Mouse (Mus musculus) MEL (cell line): ENCODE data around the gene Gm20431. TPM values are rescaled to one million over a fixed set of nuclear protein-coding genes. Genes with fewer than 3 reads are reported as not detected.

Experiments
- DNase-seq: peaks from one replicate; pipeline ENCODE4 v3.0.0; 2011; ENCODE audit warnings: low read depth, low spot score
- H3K27ac ChIP-seq: 2 replicates; pipeline ENCODE4 v1.5.1; 2012; ENCODE audit warnings: low read depth, mild to moderate bottlenecking, control low read depth, low read length, moderate library complexity; ENCODE audit not compliant: control insufficient read depth
- H3K27me3 ChIP-seq, 2 experiments: fragments of 150-350 bp in 1 of 2; sonication (generic) in 1 of 2; 2 replicates each; pipeline ENCODE4 v1.6.1; 2012; ENCODE audit warnings: low read length in 2 of 2, mild to moderate bottlenecking in 2 of 2, improper control_type of control experiment in 1 of 2, moderate library complexity in 1 of 2; ENCODE audit not compliant: insufficient read depth in 2 of 2, control insufficient read depth in 1 of 2
- H3K36me3 ChIP-seq, 2 experiments: 2 replicates each; pipeline ENCODE4 v1.6.1; 2012 to 2014; ENCODE audit warnings: low read length in 2 of 2, improper control_type of control experiment in 1 of 2, inconsistent platforms in 1 of 2, mild to moderate bottlenecking in 1 of 2; ENCODE audit not compliant: insufficient read depth in 2 of 2, control insufficient read depth in 1 of 2
- H3K4me1 ChIP-seq, 2 experiments: fragments of 150-350 bp in 1 of 2; sonication (generic) in 1 of 2; 2 replicates each; pipeline ENCODE4 v1.6.1; 2012; ENCODE audit warnings: low read length in 2 of 2, improper control_type of control experiment in 1 of 2, mild to moderate bottlenecking in 1 of 2; ENCODE audit not compliant: insufficient read depth in 2 of 2, control insufficient read depth in 1 of 2
- H3K4me3 ChIP-seq, 2 experiments: fragments of 150-350 bp in 1 of 2; sonication (generic) in 1 of 2; 2 replicates each; pipeline ENCODE4 v1.5.1; 2012; ENCODE audit warnings: low read depth in 2 of 2, low read length in 2 of 2, mild to moderate bottlenecking in 2 of 2, moderate library complexity in 2 of 2, control low read depth in 1 of 2, improper control_type of control experiment in 1 of 2; ENCODE audit not compliant: control insufficient read depth in 1 of 2, insufficient read depth in 1 of 2
- H3K79me2 ChIP-seq: 2 replicates; pipeline ENCODE4 v1.6.1; 2012; ENCODE audit warnings: mild to moderate bottlenecking, low read length, moderate library complexity; ENCODE audit not compliant: control insufficient read depth, poor library complexity, insufficient read depth
- H3K9ac ChIP-seq: 2 replicates; pipeline ENCODE4 v1.6.1; 2012; ENCODE audit warnings: low read depth, mild to moderate bottlenecking, control low read depth, low read length, moderate library complexity; ENCODE audit not compliant: control insufficient read depth, poor library complexity, severe bottlenecking
- H3K9me3 ChIP-seq: fragments of 150-350 bp; sonication (generic); replicated peaks from 2 replicates; pipeline ENCODE4 v1.6.1; 2012; ENCODE audit warnings: mild to moderate bottlenecking, low read length, improper control_type of control experiment, moderate library complexity; ENCODE audit not compliant: insufficient read depth
- E2F4 ChIP-seq: IDR thresholded peaks from 2 replicates; pipeline ENCODE4 v1.6.1; 2011; ENCODE audit warnings: low read depth, low read length, improper control_type of control experiment, borderline replicate concordance
- ELF1 ChIP-seq: IDR thresholded peaks from 2 replicates; pipeline ENCODE4 v1.6.1; 2014; ENCODE audit warnings: low read depth, mild to moderate bottlenecking, inconsistent platforms, low read length, improper control_type of control experiment, moderate library complexity
- EP300 ChIP-seq, 2 experiments: IDR thresholded peaks; 2 replicates each; pipeline ENCODE4 v1.6.1; 2011; ENCODE audit warnings: improper control_type of control experiment in 2 of 2, low read length in 2 of 2, low read depth in 1 of 2, mild to moderate bottlenecking in 1 of 2
- ETS1 ChIP-seq: IDR thresholded peaks from 2 replicates; pipeline ENCODE4 v1.6.1; 2012; ENCODE audit warnings: low read depth, mild to moderate bottlenecking, inconsistent platforms, low read length, improper control_type of control experiment, moderate library complexity
- GABPA ChIP-seq: IDR thresholded peaks from 2 replicates; pipeline ENCODE4 v1.6.1; 2012; ENCODE audit warnings: low read depth, mild to moderate bottlenecking, inconsistent platforms, low read length, improper control_type of control experiment, moderate library complexity
- GATA1 ChIP-seq: IDR thresholded peaks from 2 replicates; pipeline ENCODE4 v1.6.1; 2011; ENCODE audit warnings: low read depth, low read length, improper control_type of control experiment
- HCFC1 ChIP-seq: IDR thresholded peaks from 2 replicates; pipeline ENCODE4 v1.6.1; 2012; ENCODE audit warnings: low read depth, mild to moderate bottlenecking, inconsistent platforms, low read length, improper control_type of control experiment, moderate library complexity
- MAFK ChIP-seq: IDR thresholded peaks from 2 replicates; pipeline ENCODE4 v1.6.1; 2011; ENCODE audit warnings: low read depth, mild to moderate bottlenecking, low read length, improper control_type of control experiment, borderline replicate concordance
- MAX ChIP-seq: IDR thresholded peaks from 2 replicates; pipeline ENCODE4 v1.6.1; 2011; ENCODE audit warnings: low read length, improper control_type of control experiment
- MAZ ChIP-seq: IDR thresholded peaks from 2 replicates; pipeline ENCODE4 v1.6.1; 2012; ENCODE audit warnings: low read depth, mild to moderate bottlenecking, inconsistent platforms, low read length, improper control_type of control experiment
- MEF2A ChIP-seq: IDR thresholded peaks from 2 replicates; pipeline ENCODE4 v1.6.1; 2014; ENCODE audit warnings: low read depth, mild to moderate bottlenecking, inconsistent platforms, low read length, improper control_type of control experiment; ENCODE audit not compliant: poor library complexity, insufficient replicate concordance, severe bottlenecking; ENCODE audit errors: extremely low read depth
- MXI1 ChIP-seq: IDR thresholded peaks from 2 replicates; pipeline ENCODE4 v1.6.1; 2011; ENCODE audit warnings: mild to moderate bottlenecking, low read depth, low read length, improper control_type of control experiment
- MYB ChIP-seq: IDR thresholded peaks from 2 replicates; pipeline ENCODE4 v1.6.1; 2011; ENCODE audit warnings: mild to moderate bottlenecking, low read depth, low read length, improper control_type of control experiment
- MYC ChIP-seq: IDR thresholded peaks from 2 replicates; pipeline ENCODE4 v1.6.1; 2011; ENCODE audit warnings: low read depth, mild to moderate bottlenecking, low read length, improper control_type of control experiment, moderate library complexity
- POLR2A ChIP-seq, 2 experiments: IDR thresholded peaks; 2 replicates each; pipeline ENCODE4 v1.6.1; 2011 to 2012; ENCODE audit warnings: low read length in 2 of 2, mild to moderate bottlenecking in 2 of 2, control low read depth in 1 of 2, improper control_type of control experiment in 1 of 2, low read depth in 1 of 2, moderate library complexity in 1 of 2; ENCODE audit not compliant: control insufficient read depth in 1 of 2, insufficient read depth in 1 of 2, poor library complexity in 1 of 2
- POLR2AphosphoS2 ChIP-seq: IDR thresholded peaks from 2 replicates; pipeline ENCODE4 v1.6.1; 2011; ENCODE audit warnings: low read length, improper control_type of control experiment
- RCOR1 ChIP-seq: IDR thresholded peaks from 2 replicates; pipeline ENCODE4 v1.6.1; 2012; ENCODE audit warnings: low read depth, mild to moderate bottlenecking, inconsistent platforms, low read length, improper control_type of control experiment
- SIN3A ChIP-seq: IDR thresholded peaks from 2 replicates; pipeline ENCODE4 v1.6.1; 2012; ENCODE audit warnings: low read length, improper control_type of control experiment, inconsistent platforms
- TAL1 ChIP-seq: IDR thresholded peaks from 2 replicates; pipeline ENCODE4 v1.6.1; 2012; ENCODE audit warnings: mild to moderate bottlenecking, inconsistent platforms, low read length, moderate library complexity, mixed read lengths
- UBTF ChIP-seq: IDR thresholded peaks from 2 replicates; pipeline ENCODE4 v1.6.1; 2012; ENCODE audit warnings: low read depth, mild to moderate bottlenecking, inconsistent platforms, low read length, improper control_type of control experiment, moderate library complexity, borderline replicate concordance; ENCODE audit not compliant: insufficient read depth
- USF1 ChIP-seq: IDR thresholded peaks from 2 replicates; pipeline ENCODE4 v1.6.1; 2014; ENCODE audit warnings: low read depth, mild to moderate bottlenecking, inconsistent platforms, low read length, improper control_type of control experiment, moderate library complexity
- USF2 ChIP-seq, 2 experiments: IDR thresholded peaks; 2 replicates each; pipeline ENCODE4 v1.6.1; 2011 to 2012; ENCODE audit warnings: improper control_type of control experiment in 2 of 2, low read length in 2 of 2, borderline replicate concordance in 1 of 2, inconsistent platforms in 1 of 2, low read depth in 1 of 2, mild to moderate bottlenecking in 1 of 2; ENCODE audit not compliant: insufficient read depth in 1 of 2
- ZKSCAN1 ChIP-seq: IDR thresholded peaks from 2 replicates; pipeline ENCODE4 v1.6.1; 2012; ENCODE audit warnings: low read depth, mild to moderate bottlenecking, inconsistent platforms, low read length, improper control_type of control experiment, moderate library complexity
- ZMIZ1 ChIP-seq: IDR thresholded peaks from 2 replicates; pipeline ENCODE4 v1.6.1; 2012; ENCODE audit warnings: low read depth, mild to moderate bottlenecking, inconsistent platforms, low read length, improper control_type of control experiment, moderate library complexity
- polyA plus RNA-seq, 2 experiments: library from polyadenylated mRNA; stranded (reverse) in 1 of 2; unstranded in 1 of 2; fragments of >175 nt in 1 of 2; fragments of >200 nt in 1 of 2; gene quantifications; 2 replicates each; pipeline versions ENCODE4 v1.2.1 to v1.2.4; 2012; ENCODE audit warnings: low replicate concordance in 2 of 2, low read depth in 1 of 2; ENCODE audit not compliant: insufficient read length in 2 of 2, insufficient read depth in 1 of 2, missing spikeins in 1 of 2
- total RNA-seq: library from RNA; depleted of rRNA; stranded (reverse); fragments of 300-350 nt; gene quantifications from 2 replicates; pipeline ENCODE4 v1.2.3, GENCODE M21; 2012

Gm20431 gene
- total and polyA plus RNA-seq, 3 experiments, result 5.9 to 8.1 TPM; not detected in 1

GRCm38 (mm10) chr2:167693540-167693939 lies 32.2 kb upstream of the Gm20431 start:
- Histone ChIP-seq H3K27me3 (no peaks in the 10 kb centered on the region), H3K4me1 (peaks cover 6 to 17% of the 10 kb centered on the region in 2 experiments), H3K9ac (no peak overlapping the region), H3K79me2 (peaks cover 30% of the 10 kb centered on the region), H3K9me3 (no peaks in the 10 kb centered on the region), H3K36me3 (peaks cover 2 to 7% of the 10 kb centered on the region in 2 experiments; a peak in 2 of 4 replicates), H3K27ac (no peak overlapping the region), H3K4me3 (no peak overlapping the region)
- no peak for TF ChIP-seq USF2 (IDR thresholded peaks at IDR 0.05; ENCODE audit: borderline replicate concordance in 1 of 2, insufficient read depth in 1 of 2, low read depth in 1 of 2, low read length in 2 of 2)
- no peak for TF ChIP-seq UBTF
- no peak for TF ChIP-seq GABPA
- no peak for TF ChIP-seq ETS1
- TF ChIP-seq ELF1, result no peak
- no peak for TF ChIP-seq POLR2A (IDR thresholded peaks at IDR 0.05; ENCODE audit: control insufficient read depth in 1 of 2, insufficient read depth in 1 of 2, low read depth in 1 of 2, low read length in 2 of 2, poor library complexity in 1 of 2)
- TF ChIP-seq MYC, result no peak
- no peak for TF ChIP-seq RCOR1
- no peak for TF ChIP-seq E2F4
- TF ChIP-seq MXI1, result no peak
- no peak for TF ChIP-seq MEF2A
- TF ChIP-seq MAX, result no peak
- no peak for TF ChIP-seq TAL1
- no peak for TF ChIP-seq EP300 (IDR thresholded peaks at IDR 0.05; ENCODE audit: low read depth in 1 of 2, low read length in 2 of 2)
- no peak for TF ChIP-seq USF1
- DNase-seq, result no peak

GRCm38 (mm10) chr2:167692831-167693230 lies 31.5 kb upstream of the Gm20431 start:
- no peaks in the 10 kb centered on the region for H3K9me3 ChIP-seq
- TF ChIP-seq MAFK (no peak), GATA1 (no peak), MYC (no peak), HCFC1 (no peak), MEF2A (no peak), MXI1 (no peak), ZKSCAN1 (no peak), MAZ (no peak), UBTF (no peak), ELF1 (no peak), USF1 (no peak), ZMIZ1 (no peak), POLR2AphosphoS2 (no peak), MYB (no peak), SIN3A (no peak), POLR2A (IDR thresholded peaks at IDR 0.05; ENCODE audit: control insufficient read depth in 1 of 2, insufficient read depth in 1 of 2, low read depth in 1 of 2, low read length in 2 of 2, poor library complexity in 1 of 2) (no peak)
- H3K4me1 ChIP-seq, result peaks cover 6 to 18% of the 10 kb centered on the region in 2 experiments; a peak in 3 of 4 replicates
- peaks cover 30% of the 10 kb centered on the region for H3K79me2 ChIP-seq
- DNase-seq, result no peak
- H3K27me3 ChIP-seq, result no peaks in the 10 kb centered on the region
- H3K4me3 ChIP-seq, result no peak overlapping the region
- H3K9ac ChIP-seq, result no peak overlapping the region
- no peak overlapping the region for H3K27ac ChIP-seq
- H3K36me3 ChIP-seq, result peaks cover 2 to 10% of the 10 kb centered on the region in 2 experiments; a peak in 2 of 4 replicates
